Mouse (Mus musculus): ENCODE measurements at regions not wholly inside any gene's neighbourhood (a gene's known extent, or its start where the extent isn't known, plus 50 kb on each side); places are given as distances from the start of the nearest gene placed in this dataset.
A peak's percentile ranks its signal among the peaks of the same experiment; 100 is the strongest.

- DNase-seq (ENCODE audit: low spot score), result no peak
Observed at GRCm38 (mm10) chr15:96521125-96521455, 60.4 kb upstream of the Scaf11 start.

- DNase-seq (ENCODE audit: low spot score), result peak; percentile 54
Observed at GRCm38 (mm10) chr15:96520412-96521124, 59.9 kb upstream of the Scaf11 start.

- no peak for DNase-seq (ENCODE audit: low spot score)
Observed at GRCm38 (mm10) chr15:96518156-96518555, 57.5 kb upstream of the Scaf11 start.

GRCm38 (mm10) chr15:96515620-96516019, 55.0 kb upstream of the Scaf11 start:
- no peak for DNase-seq (ENCODE audit: low spot score)

- no peak for DNase-seq (ENCODE audit: low spot score)
Observed at GRCm38 (mm10) chr15:96512636-96513035, 52.0 kb upstream of the Scaf11 start.
